Mouse (Mus musculus) neural tube, embryonic 12.5 days (tissue): ENCODE data around the gene Map2k2. TPM values are rescaled to one million over a fixed set of nuclear protein-coding genes. Genes with fewer than 3 reads are reported as not detected.
A peak's percentile ranks its signal among the peaks of the same experiment; 100 is the strongest.

ENCODE experiments used
- ATAC-seq: fragments of 200-750 bp; cut with Nextera tagmentation; 2 replicates; pipeline ENCODE4 v1.8.0; 2017; ENCODE audit warnings: low read depth, mild to moderate bottlenecking, moderate TSS enrichment, moderate library complexity; ENCODE audit not compliant: low FRiP score
- H3K27ac ChIP-seq: fragments of 300-500 bp; sonication (generic); 2 replicates; pipeline ENCODE4 v1.5.1; 2016
- H3K27me3 ChIP-seq: fragments of 300-500 bp; sonication (generic); replicated peaks from 2 replicates; pipeline ENCODE4 v1.6.1; 2016; ENCODE audit warnings: mild to moderate bottlenecking
- H3K36me3 ChIP-seq: fragments of 300-500 bp; sonication (generic); 2 replicates; pipeline ENCODE4 v1.6.1; 2016; ENCODE audit warnings: mild to moderate bottlenecking
- H3K4me1 ChIP-seq: fragments of 300-500 bp; sonication (generic); 2 replicates; pipeline ENCODE4 v1.6.1; 2016
- H3K4me2 ChIP-seq: fragments of 300-500 bp; sonication (generic); replicated peaks from 2 replicates; pipeline ENCODE4 v1.6.1; 2016; ENCODE audit warnings: mild to moderate bottlenecking
- H3K4me3 ChIP-seq: fragments of 300-500 bp; sonication (generic); 2 replicates; pipeline ENCODE4 v1.5.1; 2016
- H3K9ac ChIP-seq: fragments of 300-500 bp; sonication (generic); 2 replicates; pipeline ENCODE4 v1.6.1; 2016; ENCODE audit warnings: mild to moderate bottlenecking
- H3K9me3 ChIP-seq: fragments of 300-500 bp; sonication (generic); 2 replicates; pipeline ENCODE4 v1.6.1; 2016; ENCODE audit warnings: mild to moderate bottlenecking
- WGBS: fragments of 180-500 bp; shearing (Covaris S2); methylation state at CpG from one replicate; pipeline ENCODE4 v1.1.7; 2016; 5-methylcytosine and 5-hydroxymethylcytosine counted together
- microRNA-seq: library from miRNA; unstranded; fragments of <30 nt; microRNA quantifications from one replicate; pipeline ENCODE4, GENCODE M21; 2017
- polyA plus RNA-seq: library from polyadenylated mRNA; unstranded; fragments of >200 nt; fragmentation: Nextera tagmentation; extraction: Ambion mirVana; gene quantifications from 2 replicates; pipeline ENCODE4 v1.2.1, GENCODE M21; 2016

Map2k2 gene
- polyA plus RNA-seq, 1 experiment from 2014 or later: 232 TPM

DNA sequence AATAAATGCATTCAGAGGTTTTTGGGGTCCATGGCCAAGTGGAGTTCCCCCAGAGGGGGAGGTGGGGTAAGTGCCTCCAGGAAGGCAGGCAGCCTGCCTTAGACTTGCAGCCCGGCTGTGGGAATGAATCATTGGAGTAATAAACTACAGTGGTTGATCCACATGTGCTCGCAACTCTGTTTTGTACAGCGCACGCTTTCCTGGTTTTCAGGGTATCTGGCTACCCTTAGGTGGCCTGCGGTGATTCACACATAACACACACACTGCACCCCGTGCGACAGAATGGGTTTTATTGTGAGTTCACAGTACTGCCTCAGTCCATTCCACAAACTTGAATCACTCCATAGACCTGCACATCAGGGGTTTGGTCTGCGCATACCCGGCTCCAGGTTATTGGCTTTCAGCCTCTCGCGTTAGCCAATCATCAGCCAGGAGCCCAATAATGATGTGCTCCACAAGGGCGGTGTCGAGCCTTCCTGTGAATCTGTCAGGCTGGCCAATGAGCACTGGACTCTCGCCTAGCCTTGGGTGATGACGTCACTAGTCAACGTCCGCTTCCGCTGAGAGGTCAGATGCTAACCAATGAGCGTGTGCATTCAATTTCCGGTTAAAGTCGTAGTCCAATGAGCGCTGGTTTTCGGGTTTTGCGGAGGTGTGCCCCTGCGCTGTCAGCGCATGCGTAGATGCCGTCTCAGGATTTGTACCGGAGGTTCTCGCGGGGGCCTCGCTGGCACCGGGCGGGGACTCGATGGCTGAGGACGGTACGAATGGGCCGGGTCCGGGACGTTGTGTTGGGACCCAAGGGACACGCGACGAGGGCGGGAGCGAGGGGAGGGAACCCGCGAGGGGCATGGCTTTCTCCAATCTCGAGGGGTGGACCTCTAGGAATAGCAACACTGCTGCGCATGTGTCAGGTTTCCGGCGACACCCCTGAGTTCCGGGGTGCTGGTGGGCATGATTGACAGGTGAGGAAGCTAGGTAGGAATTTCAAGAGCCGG, 76.9 kb downstream of the Map2k2 start, which contains the start of gene Dapk3:
TSS of gene Dapk3 (plus strand) at position 670 of the 998 bp plus-strand sequence.
- WGBS: 4% methylated on average over 53 of the region's 53 CpGs
- H3K27me3 ChIP-seq: no peaks in the 10 kb centered on the region
- H3K36me3 ChIP-seq: peaks cover 81% of the 10 kb centered on the region
- H3K4me3 ChIP-seq: peak within 1 kb of the TSS; percentile 57
- H3K4me2 ChIP-seq: peak within 1 kb of the TSS; percentile 69
- 0 out of 2 replicates have a peak within 1 kb of the TSS, but pooled peaks have one; percentile 28 for H3K27ac ChIP-seq
- H3K9ac ChIP-seq: peak within 1 kb of the TSS; percentile 66
- H3K9me3 ChIP-seq: no peaks in the 10 kb centered on the region
- peak; percentile 93 for ATAC-seq
- H3K4me1 ChIP-seq: peaks cover 32% of the 10 kb centered on the region

Small RNAs within 50 kb of the gene (microRNA-seq; reads per million reads assigned to microRNA genes)
- gene Mir5615-1: not detected
- not detected for gene Mir5615-2

Other genes starting within 250 kb of the Map2k2 start
- gene Tmprss9, start 234.1 kb upstream of the Map2k2 start, polyA plus RNA-seq: 0.06 and 0.10 TPM in 2 replicates
- 282 and 323 TPM in 2 replicates for gene Timm13, start 204.9 kb upstream of the Map2k2 start, polyA plus RNA-seq
- gene Lmnb2, start 187.7 kb upstream of the Map2k2 start, polyA plus RNA-seq: 57.1 and 61.3 TPM in 2 replicates
- 7.9 and 8.0 TPM in 2 replicates for gene Gadd45b, start 175.8 kb upstream of the Map2k2 start, polyA plus RNA-seq
- gene Gng7, start 91.0 kb upstream of the Map2k2 start, polyA plus RNA-seq: 11.2 and 14.0 TPM in 2 replicates
- gene Diras1, start 80.3 kb upstream of the Map2k2 start, polyA plus RNA-seq: 16.6 and 16.8 TPM in 2 replicates
- gene Slc39a3, start 68.5 kb upstream of the Map2k2 start, polyA plus RNA-seq: 33.9 and 40.2 TPM in 2 replicates
- 272 and 275 TPM in 2 replicates for gene Sgta, start 45.7 kb upstream of the Map2k2 start, polyA plus RNA-seq
- gene Thop1, start 35.9 kb upstream of the Map2k2 start, polyA plus RNA-seq: 60.2 and 63.3 TPM in 2 replicates
- 0.08 and 0.51 TPM in 2 replicates for gene Creb3l3, start 7.0 kb upstream of the Map2k2 start, polyA plus RNA-seq
- 15.6 and 17.5 TPM in 2 replicates for gene Zbtb7a, start 29.3 kb downstream of the Map2k2 start, polyA plus RNA-seq
- 67.6 and 70.6 TPM in 2 replicates for gene Pias4, start 62.0 kb downstream of the Map2k2 start, polyA plus RNA-seq
- gene Eef2, start 70.7 kb downstream of the Map2k2 start, polyA plus RNA-seq: 515 and 520 TPM in 2 replicates
- 87.7 and 88.4 TPM in 2 replicates for gene Dapk3, start 77.1 kb downstream of the Map2k2 start, polyA plus RNA-seq
- not detected in 2 replicates for gene 4930442H23Rik, start 77.9 kb downstream of the Map2k2 start, polyA plus RNA-seq
- gene Nmrk2, start 96.1 kb downstream of the Map2k2 start, polyA plus RNA-seq: 0.14 TPM in 1 of 2 replicates, not detected in the other
- 34.0 and 43.6 TPM in 2 replicates for gene Atcay, start 124.9 kb downstream of the Map2k2 start, polyA plus RNA-seq
- gene Zfr2, start 127.2 kb downstream of the Map2k2 start, polyA plus RNA-seq: 16.0 and 18.2 TPM in 2 replicates
- 5.1 and 6.2 TPM in 2 replicates for gene Matk, start 147.0 kb downstream of the Map2k2 start, polyA plus RNA-seq
- 157 and 176 TPM in 2 replicates for gene Mrpl54, start 161.0 kb downstream of the Map2k2 start, polyA plus RNA-seq
- 35.9 and 36.4 TPM in 2 replicates for gene Apba3, start 161.0 kb downstream of the Map2k2 start, polyA plus RNA-seq
- gene Tjp3, start 185.7 kb downstream of the Map2k2 start, polyA plus RNA-seq: 3.9 and 4.6 TPM in 2 replicates
- gene Pip5k1c, start 187.0 kb downstream of the Map2k2 start, polyA plus RNA-seq: 89.7 and 99.3 TPM in 2 replicates
- 54.1 and 54.9 TPM in 2 replicates for gene Cactin, start 215.2 kb downstream of the Map2k2 start, polyA plus RNA-seq
- 3.8 and 4.7 TPM in 2 replicates for gene Tbxa2r, start 222.8 kb downstream of the Map2k2 start, polyA plus RNA-seq
- not detected in 2 replicates for gene Gipc3, start 237.4 kb downstream of the Map2k2 start, polyA plus RNA-seq
- gene Hmg20b, start 244.6 kb downstream of the Map2k2 start, polyA plus RNA-seq: 95.6 TPM in 2 replicates